1 mouse cellular context compared by ENCODE assay signal in the genomic region with DNA sequence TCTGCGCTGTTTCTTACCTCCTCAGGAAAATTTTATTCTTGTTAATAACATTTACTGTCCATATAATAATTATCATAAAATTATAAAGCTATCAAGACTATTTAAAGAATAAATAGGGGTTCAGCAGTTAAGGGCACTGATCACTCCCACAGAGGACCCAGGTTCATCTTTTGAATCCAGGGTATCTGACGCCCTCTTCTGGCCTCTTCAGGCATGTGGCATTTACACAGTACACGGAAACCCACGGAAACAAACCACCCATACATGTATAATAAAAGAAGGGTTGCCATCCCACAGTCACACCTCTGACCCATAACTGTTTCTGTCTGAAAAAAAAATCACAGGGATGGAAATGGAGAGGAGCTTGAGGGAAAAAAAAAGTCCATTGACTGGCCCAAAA.
TF ChIP-seq lines count a peak whose summit lies in the region.

No protein-coding gene starts in this region.

TF ChIP-seq in MEL, 35 proteins besides CTCF, POLR2A, EP300 and RAD21:
- TF ChIP-seq SIN3A (IDR thresholded peaks at IDR 0.05; ENCODE audit: low read length), result no peak
- no peak for TF ChIP-seq NELFE (IDR thresholded peaks at IDR 0.05; ENCODE audit: low read depth, low read length)
- peak; percentile 30; the same call in 1 of the 2 replicates for TF ChIP-seq ZC3H11A (IDR thresholded peaks at IDR 0.05; ENCODE audit: low read depth, low read length)
- TF ChIP-seq SMC3 (IDR thresholded peaks at IDR 0.05; ENCODE audit: low read depth, low read length), result peak; percentile 59
- no peak for TF ChIP-seq ELF1 (IDR thresholded peaks at IDR 0.05; ENCODE audit: low read depth, low read length)
- TF ChIP-seq TCF12 (IDR thresholded peaks at IDR 0.05; ENCODE audit: low read depth, low read length), result no peak
- no peak for TF ChIP-seq ETS1 (IDR thresholded peaks at IDR 0.05; ENCODE audit: low read depth, low read length)
